Mouse (Mus musculus) midbrain, embryonic 11.5 days (tissue): ENCODE data around the gene Wipi2. TPM values are rescaled to one million over a fixed set of nuclear protein-coding genes. Genes with fewer than 3 reads are reported as not detected.

ENCODE experiments used
- ATAC-seq: fragments of 200-750 bp; cut with Nextera tagmentation; 2 replicates; pipeline ENCODE4 v1.8.0; 2017; ENCODE audit warnings: moderate TSS enrichment, moderate library complexity; ENCODE audit not compliant: low FRiP score
- DNase-seq: peaks from one replicate; pipeline ENCODE4 v3.0.0; 2015; ENCODE audit warnings: low spot score; ENCODE audit errors: missing footprints
- H3K27ac ChIP-seq: fragments of 300-500 bp; sonication (generic); 2 replicates; pipeline ENCODE4 v1.5.1; 2014; ENCODE audit warnings: low read depth, low read length
- H3K27me3 ChIP-seq: fragments of 300-500 bp; sonication (generic); 2 replicates; pipeline ENCODE4 v1.6.1; 2014; ENCODE audit warnings: mild to moderate bottlenecking, low read length, moderate library complexity, mixed read lengths; ENCODE audit not compliant: control insufficient read depth, insufficient read depth
- H3K36me3 ChIP-seq: fragments of 300-500 bp; sonication (generic); 2 replicates; pipeline ENCODE4 v1.6.1; 2014; ENCODE audit warnings: mild to moderate bottlenecking, low read length, moderate library complexity, mixed read lengths; ENCODE audit not compliant: control insufficient read depth, insufficient read depth
- H3K4me1 ChIP-seq: fragments of 300-500 bp; sonication (generic); 2 replicates; pipeline ENCODE4 v1.6.1; 2014; ENCODE audit warnings: low read length; ENCODE audit not compliant: control insufficient read depth, insufficient read depth
- H3K4me2 ChIP-seq: fragments of 300-500 bp; sonication (generic); 2 replicates; pipeline ENCODE4 v1.6.1; 2014; ENCODE audit warnings: mild to moderate bottlenecking, moderate library complexity
- H3K4me3 ChIP-seq: fragments of 300-500 bp; sonication (generic); 2 replicates; pipeline ENCODE4 v1.5.1; 2014; ENCODE audit warnings: low read depth, low read length
- H3K9ac ChIP-seq: fragments of 300-500 bp; sonication (generic); 2 replicates; pipeline ENCODE4 v1.6.1; 2014; ENCODE audit warnings: low read length
- H3K9me3 ChIP-seq: fragments of 300-500 bp; sonication (generic); 2 replicates; pipeline ENCODE4 v1.6.1; 2016; ENCODE audit warnings: low read length; ENCODE audit not compliant: control insufficient read depth
- WGBS: fragments of 180-500 bp; shearing (Covaris S2); extraction: QIAGEN DNeasy Blood & Tissue Kit; methylation state at CpG from one replicate; pipeline ENCODE4 v1.1.7; 2014; 5-methylcytosine and 5-hydroxymethylcytosine counted together
- polyA plus RNA-seq: library from polyadenylated mRNA; unstranded; fragments of >200 nt; fragmentation: Nextera tagmentation; extraction: Ambion mirVana; gene quantifications from 2 replicates; pipeline ENCODE4 v1.2.1, GENCODE M21; 2014

The Wipi2 gene
- polyA plus RNA-seq, 1 experiment from 2014 or later = 55.7 TPM

GRCm38 (mm10) chr5:142649460-142650050 lies 22.1 kb downstream of the Wipi2 start:
- DNase-seq = no peak
- Histone ChIP-seq H3K27me3 (no peaks in the 10 kb centered on the region), H3K4me1 (peaks cover 12% of the 10 kb centered on the region), H3K36me3 (no peaks in the 10 kb centered on the region), H3K9ac (no peak overlapping the region), H3K4me3 (no peak overlapping the region), H3K4me2 (no peak overlapping the region), H3K27ac (peak overlapping the region; percentile 51; the same call in 1 of the 2 replicates), H3K9me3 (no peaks in the 10 kb centered on the region)
- WGBS = 94% methylated on average over 4 of the region's 4 CpGs
- no peak for ATAC-seq

DNA sequence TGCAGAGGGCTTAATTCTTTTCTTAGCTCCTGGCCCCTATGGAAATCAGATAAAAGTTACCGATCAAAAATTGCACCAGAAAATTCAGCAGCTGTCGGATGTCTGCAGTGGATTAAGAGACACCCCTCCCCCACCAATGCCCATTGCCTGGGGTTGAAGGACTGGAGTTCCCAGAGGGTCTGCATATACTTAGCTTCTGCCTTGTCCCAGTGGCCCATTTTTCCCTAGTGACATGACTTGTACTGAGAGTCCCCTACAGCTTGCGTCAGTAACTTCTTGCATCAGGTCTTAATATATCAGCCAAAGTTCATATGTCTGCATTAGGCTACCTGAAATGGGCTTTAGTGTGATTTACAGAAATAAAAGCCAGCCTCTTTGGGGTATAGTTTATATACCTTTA lies 22.9 kb downstream of the Wipi2 start:
- H3K27me3 ChIP-seq = no peaks in the 10 kb centered on the region
- H3K4me1 ChIP-seq = peaks cover 12% of the 10 kb centered on the region
- no peaks in the 10 kb centered on the region for H3K36me3 ChIP-seq
- no peak overlapping the region for H3K9ac ChIP-seq
- H3K9me3 ChIP-seq = no peaks in the 10 kb centered on the region
- WGBS = 51% methylated on average over 3 of the region's 3 CpGs
- DNase-seq (no peak), ATAC-seq (peak; percentile 55; the same call in 1 of the 2 replicates)
- peak overlapping the region; percentile 51; the same call in 1 of the 2 replicates for H3K27ac ChIP-seq
- H3K4me3 ChIP-seq = no peak overlapping the region
- H3K4me2 ChIP-seq = no peak overlapping the region

- peaks cover 12% of the 10 kb centered on the region for H3K4me1 ChIP-seq
- H3K4me3 ChIP-seq = no peak overlapping the region
- no peak overlapping the region for H3K9ac ChIP-seq
- H3K36me3 ChIP-seq = peaks cover 2% of the 10 kb centered on the region
- DNase-seq (no peak), ATAC-seq (peak; percentile 40; the same call in 1 of the 2 replicates)
- no peak overlapping the region for H3K27ac ChIP-seq
- WGBS = 80% methylated on average over 6 of the region's 6 CpGs
- no peak overlapping the region for H3K4me2 ChIP-seq
- no peaks in the 10 kb centered on the region for H3K27me3 ChIP-seq
- H3K9me3 ChIP-seq = no peaks in the 10 kb centered on the region
These were observed 23.4 kb downstream of the Wipi2 start for GRCm38 (mm10) chr5:142650794-142651497.

- H3K4me2 ChIP-seq = no peak overlapping the region
- WGBS = 69% methylated on average over 4 of the region's 4 CpGs
- ATAC-seq = no peak
- DNase-seq = no peak
- peaks cover 12% of the 10 kb centered on the region for H3K4me1 ChIP-seq
- H3K4me3 ChIP-seq = no peak overlapping the region
- H3K27ac ChIP-seq = no peak overlapping the region
- no peaks in the 10 kb centered on the region for H3K27me3 ChIP-seq
- H3K36me3 ChIP-seq = peaks cover 6% of the 10 kb centered on the region
- H3K9me3 ChIP-seq = no peaks in the 10 kb centered on the region
- no peak overlapping the region for H3K9ac ChIP-seq
These were observed 24.8 kb downstream of the Wipi2 start for GRCm38 (mm10) chr5:142652266-142652665.

DNA sequence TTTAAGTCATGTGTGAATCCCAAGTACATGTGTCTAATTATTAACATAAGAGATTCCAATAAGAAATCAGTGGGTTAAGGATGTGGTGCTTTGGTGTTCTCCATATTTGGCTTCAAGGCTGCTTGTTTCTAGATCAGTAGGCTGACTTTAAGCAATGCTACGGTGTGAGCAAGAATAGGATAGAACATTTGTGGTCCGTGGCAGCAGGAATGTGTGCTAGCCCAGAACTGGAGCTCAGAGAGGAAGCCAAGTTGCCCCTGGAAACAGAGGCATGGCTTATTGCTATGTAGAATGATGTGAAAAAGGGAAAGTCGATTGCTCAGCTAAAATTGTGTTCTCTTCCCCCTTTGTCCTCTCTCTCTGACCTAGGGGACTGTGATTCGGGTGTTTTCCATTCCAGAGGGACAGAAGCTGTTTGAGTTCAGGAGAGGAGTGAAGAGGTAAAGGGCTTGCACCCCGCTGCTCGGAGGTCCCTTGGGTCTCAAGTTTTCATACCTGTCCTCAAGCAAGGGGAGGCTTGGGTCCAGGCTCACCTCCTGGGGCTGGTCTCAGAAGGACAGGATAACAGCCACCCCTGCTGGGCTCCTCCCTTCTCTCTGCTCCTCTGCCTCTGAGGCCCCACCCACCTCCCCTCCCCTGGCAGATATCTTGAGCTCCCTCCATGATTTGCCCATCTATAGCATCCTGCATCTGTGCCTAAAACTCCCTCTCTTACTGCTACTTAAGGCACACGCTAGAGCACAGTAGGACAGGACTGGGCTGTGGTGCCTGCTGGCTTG lies 33.3 kb downstream of the Wipi2 start:
- H3K27ac ChIP-seq = no peak overlapping the region
- H3K36me3 ChIP-seq = peaks cover 29% of the 10 kb centered on the region
- WGBS = 87% methylated on average over 7 of the region's 7 CpGs
- ATAC-seq = no peak
- H3K9ac ChIP-seq = no peak overlapping the region
- DNase-seq = no peak
- no peaks in the 10 kb centered on the region for H3K9me3 ChIP-seq
- no peaks in the 10 kb centered on the region for H3K4me1 ChIP-seq
- H3K4me3 ChIP-seq = no peak overlapping the region
- H3K4me2 ChIP-seq = no peak overlapping the region
- H3K27me3 ChIP-seq = no peaks in the 10 kb centered on the region

- DNase-seq (no peak), ATAC-seq (no peak)
- no peak overlapping the region for H3K4me2 ChIP-seq
- no peak overlapping the region for H3K4me3 ChIP-seq
- peaks cover 19% of the 10 kb centered on the region for H3K36me3 ChIP-seq
- 40% methylated on average over 3 of the region's 3 CpGs for WGBS
- H3K4me1 ChIP-seq = peaks cover under 1% of the 10 kb centered on the region; the same call in 1 of the 2 replicates
- H3K9me3 ChIP-seq = no peaks in the 10 kb centered on the region
- H3K27ac ChIP-seq = no peak overlapping the region
- no peak overlapping the region for H3K9ac ChIP-seq
- no peaks in the 10 kb centered on the region for H3K27me3 ChIP-seq
These were observed 40.4 kb downstream of the Wipi2 start for GRCm38 (mm10) chr5:142667921-142668320.

GRCm38 (mm10) chr5:142668556-142669263 lies 41.2 kb downstream of the Wipi2 start:
- DNase-seq (no peak), ATAC-seq (no peak)
- no peaks in the 10 kb centered on the region for H3K9me3 ChIP-seq
- WGBS = 87% methylated on average over 11 of the region's 11 CpGs
- H3K4me2 ChIP-seq = no peak overlapping the region
- no peak overlapping the region for H3K9ac ChIP-seq
- peaks cover 2% of the 10 kb centered on the region; the same call in 1 of the 2 replicates for H3K4me1 ChIP-seq
- H3K27ac ChIP-seq = no peak overlapping the region
- H3K4me3 ChIP-seq = no peak overlapping the region
- H3K36me3 ChIP-seq = peaks cover 18% of the 10 kb centered on the region; the same call in 1 of the 2 replicates
- H3K27me3 ChIP-seq = no peaks in the 10 kb centered on the region

GRCm38 (mm10) chr5:142669726-142670125 lies 42.2 kb downstream of the Wipi2 start:
- DNase-seq = no peak
- 83% methylated on average over 7 of the region's 7 CpGs for WGBS
- Histone ChIP-seq H3K4me3 (no peak overlapping the region), H3K9me3 (no peaks in the 10 kb centered on the region), H3K4me1 (peaks cover 2% of the 10 kb centered on the region; the same call in 1 of the 2 replicates), H3K27me3 (no peaks in the 10 kb centered on the region), H3K36me3 (peaks cover 17% of the 10 kb centered on the region; the same call in 1 of the 2 replicates), H3K27ac (no peak overlapping the region), H3K9ac (no peak overlapping the region), H3K4me2 (no peak overlapping the region)
- ATAC-seq = no peak
